ENCODE assay signal across 8 mouse cellular contexts in the genomic region with DNA sequence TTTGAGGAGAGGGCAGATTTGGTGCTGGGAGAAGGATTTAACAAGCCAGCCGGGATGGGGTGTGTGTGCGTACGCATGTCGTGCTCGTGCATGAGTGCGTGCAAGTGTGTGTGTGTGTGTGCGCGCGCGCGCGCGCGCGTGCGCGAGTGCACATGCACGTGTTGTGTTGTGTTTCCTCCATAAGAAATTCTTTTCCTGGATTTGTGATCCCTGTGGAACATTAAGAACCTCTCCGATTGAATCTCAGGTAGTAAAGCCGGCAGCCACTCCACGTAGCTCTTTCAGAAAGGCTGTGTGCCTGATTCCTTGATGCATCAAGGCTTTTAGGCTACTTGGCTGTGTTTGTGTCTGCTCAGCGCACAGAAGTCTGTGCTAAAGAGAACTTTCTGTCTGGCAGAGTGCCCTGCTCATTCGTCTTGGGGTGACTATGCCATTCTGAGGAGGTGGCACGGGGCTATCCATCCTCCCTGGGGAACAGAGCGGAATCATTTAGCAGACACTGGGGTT.
DNase-seq lines count a peak whose midpoint lies in the region; ATAC-seq lines count a peak whose summit lies in the region.

No protein-coding gene starts in this region.

- ATAC-seq in frontal cortex, adult (ENCODE audit: low TSS enrichment): peak; percentile 48

- peak; percentile 39 for DNase-seq in embryo, embryonic 11 days
- DNase-seq in embryo, embryonic 9.5 days (ENCODE audit: extremely low spot score): no peak
- peak; percentile 66 to 73 for DNase-seq in left cerebral cortex, adult 18-20 months (ENCODE audit: low spot score in 2 of 2)
- peak; percentile 71 for DNase-seq in right cerebral cortex, adult 18-20 months
- DNase-seq in lung, adult 18-20 months: no peak
- DNase-seq in spleen, adult 12 weeks (ENCODE audit: low spot score): no peak
- DNase-seq in testis, postnatal 10 days (ENCODE audit: low spot score): no peak

Comparison
In these comparisons a context has a peak if more than half of its experiments do, and no peak if none do; other contexts are left out.
1. DNase-seq: peak in embryo, embryonic 11 days (single experiment), left cerebral cortex, adult 18-20 months (2 of 2) and right cerebral cortex, adult 18-20 months (single experiment); none in embryo, embryonic 9.5 days (single experiment), lung, adult 18-20 months (0 of 2), spleen, adult 12 weeks (single experiment) and testis, postnatal 10 days (single experiment).